Mouse (Mus musculus) kidney, postnatal 0 days (tissue): ENCODE results near the gene Camk2b. TPM values are rescaled to one million over a fixed set of nuclear protein-coding genes. Genes with fewer than 3 reads are reported as not detected.

ENCODE experiments used
- ATAC-seq: fragments of 200-750 bp; cut with Nextera tagmentation; replicated peaks from 2 replicates; pipeline ENCODE4 v1.8.0; 2017; ENCODE audit warnings: low read depth, moderate number of reproducible peaks, moderate TSS enrichment, moderate library complexity; ENCODE audit not compliant: low FRiP score
- DNase-seq: peaks from one replicate; pipeline ENCODE4 v3.0.0-alpha.2; 2016; ENCODE audit warnings: low spot score
- H3K27ac ChIP-seq: fragments of 300-500 bp; sonication (generic); 2 replicates; pipeline ENCODE4 v1.5.1; 2014; ENCODE audit warnings: mild to moderate bottlenecking
- H3K27me3 ChIP-seq: fragments of 300-500 bp; sonication (generic); 2 replicates; pipeline ENCODE4 v1.6.1; 2014; ENCODE audit warnings: low read length, mixed read lengths; ENCODE audit not compliant: insufficient read depth
- H3K36me3 ChIP-seq: fragments of 300-500 bp; sonication (generic); 2 replicates; pipeline ENCODE4 v1.6.1; 2014; ENCODE audit warnings: low read length, mixed read lengths; ENCODE audit not compliant: insufficient read depth
- H3K4me1 ChIP-seq: fragments of 300-500 bp; sonication (generic); replicated peaks from 2 replicates; pipeline ENCODE4 v1.6.1; 2014; ENCODE audit warnings: antibody characterized with exemption, low read length, mixed read lengths; ENCODE audit not compliant: insufficient read depth
- H3K4me2 ChIP-seq: fragments of 300-500 bp; sonication (generic); 2 replicates; pipeline ENCODE4 v1.6.1; 2014; ENCODE audit warnings: mild to moderate bottlenecking, low read length, moderate library complexity, mixed read lengths
- H3K4me3 ChIP-seq: fragments of 300-500 bp; sonication (generic); replicated peaks from 2 replicates; pipeline ENCODE4 v1.5.1; 2014; ENCODE audit warnings: low read depth, low read length
- H3K9ac ChIP-seq: fragments of 300-500 bp; sonication (generic); 2 replicates; pipeline ENCODE4 v1.6.1; 2014; ENCODE audit warnings: low read depth, low read length
- H3K9me3 ChIP-seq: fragments of 300-500 bp; sonication (generic); replicated peaks from 2 replicates; pipeline ENCODE4 v1.6.1; 2016; ENCODE audit warnings: low read length, inconsistent platforms, mixed read lengths
- CTCF ChIP-seq: IDR thresholded peaks from 2 replicates; pipeline ENCODE4 v1.5.1; 2016; ENCODE audit warnings: antibody characterized with exemption, low read depth, mild to moderate bottlenecking, moderate library complexity
- WGBS: fragments of 180-500 bp; shearing (Covaris S2); extraction: QIAGEN DNeasy Blood & Tissue Kit; methylation state at CpG from one replicate; pipeline ENCODE4 v1.1.7; 2014; 5-methylcytosine and 5-hydroxymethylcytosine counted together
- polyA plus RNA-seq: library from polyadenylated mRNA; unstranded; fragments of >200 nt; fragmentation: Nextera tagmentation; extraction: Ambion mirVana; gene quantifications from 2 replicates; pipeline ENCODE4 v1.2.1, GENCODE M21; 2015

Gene Camk2b
- polyA plus RNA-seq, 1 experiment from 2014 or later, result 3.3 TPM

GRCm38 (mm10) chr11:5920323-5920960, 145.7 kb downstream of the Camk2b start:
- Histone ChIP-seq H3K9me3 (no peaks in the 10 kb centered on the region), H3K4me1 (no peaks in the 10 kb centered on the region; the same call in 1 of the 2 replicates), H3K36me3 (no peaks in the 10 kb centered on the region), H3K4me3 (no peak overlapping the region), H3K27ac (no peak overlapping the region), H3K4me2 (0 out of 2 replicates have a peak overlapping the region, but pooled peaks have one; percentile 8), H3K9ac (no peak overlapping the region), H3K27me3 (no peaks in the 10 kb centered on the region)
- no peak for TF ChIP-seq CTCF
- DNase-seq (no peak), ATAC-seq (peak; percentile 46; the same call in 1 of the 2 replicates)
- 25% methylated on average over 17 of the region's 17 CpGs for WGBS

Other genes with a start within 250 kb of the Camk2b start
- gene Polm, start 228.3 kb downstream of the Camk2b start, polyA plus RNA-seq, result 7.8 and 8.7 TPM in 2 replicates
- 33.9 and 38.6 TPM in 2 replicates for gene Aebp1, start 204.4 kb downstream of the Camk2b start, polyA plus RNA-seq
- 74.4 and 82.6 TPM in 2 replicates for gene Pold2, start 188.1 kb downstream of the Camk2b start, polyA plus RNA-seq
- 1.6 and 1.9 TPM in 2 replicates for gene Myl7, start 167.6 kb downstream of the Camk2b start, polyA plus RNA-seq
- 0.64 and 1.0 TPM in 2 replicates for gene Gck, start 116.3 kb downstream of the Camk2b start, polyA plus RNA-seq
- gene Ykt6, start 110.7 kb downstream of the Camk2b start, polyA plus RNA-seq, result 41.8 and 46.5 TPM in 2 replicates
- gene A730071L15Rik, start 133.7 kb upstream of the Camk2b start, polyA plus RNA-seq, result 0.53 and 0.84 TPM in 2 replicates
- gene Nudcd3, start 134.1 kb upstream of the Camk2b start, polyA plus RNA-seq, result 28.1 and 29.1 TPM in 2 replicates
- gene Npc1l1, start 163.8 kb upstream of the Camk2b start, polyA plus RNA-seq, result 0.10 and 0.11 TPM in 2 replicates
- gene Ddx56, start 201.4 kb upstream of the Camk2b start, polyA plus RNA-seq, result 73.2 and 75.3 TPM in 2 replicates
- 163 and 168 TPM in 2 replicates for gene Tmed4, start 208.5 kb upstream of the Camk2b start, polyA plus RNA-seq
- 125 and 138 TPM in 2 replicates for gene Ogdh, start 225.3 kb upstream of the Camk2b start, polyA plus RNA-seq